Mouse (Mus musculus) frontal cortex, adult (tissue): ENCODE data around the gene Hp1bp3.

Experiments used
- ATAC-seq: cut with Nextera tagmentation; 2 replicates; pipeline ENCODE4 v1.9.2; 2017; ENCODE audit warnings: mild to moderate bottlenecking, moderate library complexity, mixed read lengths; ENCODE audit not compliant: low TSS enrichment

Hp1bp3 gene

DNA sequence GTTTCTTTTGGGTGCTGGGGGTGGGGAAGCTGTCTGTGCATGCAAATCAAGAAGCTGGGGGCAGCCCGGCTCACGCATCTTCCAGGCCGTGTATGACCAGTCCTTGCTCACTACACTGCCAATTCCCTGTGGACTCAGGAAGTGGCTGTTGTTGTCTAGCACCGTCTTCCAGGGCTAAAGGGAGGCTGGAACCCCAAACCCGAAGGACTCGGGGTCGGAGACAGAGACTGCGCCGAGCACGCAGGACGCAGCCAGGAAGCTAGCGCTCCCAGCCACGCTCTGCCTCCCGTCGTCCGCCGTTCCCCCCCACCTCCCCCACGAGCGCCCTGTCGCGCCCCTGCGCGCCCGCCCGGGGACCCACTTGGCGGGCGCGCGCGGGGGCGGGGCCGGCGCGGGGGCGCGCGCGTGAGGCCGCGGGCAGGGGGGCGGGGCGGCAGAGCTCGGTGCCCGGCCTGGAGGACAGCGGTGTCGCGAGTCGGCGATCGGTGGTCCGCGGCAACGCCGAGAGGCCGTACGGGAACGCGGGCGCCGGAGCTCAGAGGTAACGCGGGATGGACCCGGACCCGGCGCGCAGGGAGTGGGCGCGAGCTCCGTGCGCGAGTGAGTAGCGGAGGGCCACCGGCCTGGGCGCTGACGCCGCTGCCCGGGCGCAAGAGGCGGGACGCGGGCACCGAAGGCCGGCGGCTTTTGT is at the start of gene Hp1bp3:
TSS of gene Hp1bp3 (plus strand) at position 97 of the 691 bp plus-strand sequence.
- peak; percentile 51 for ATAC-seq

DNA sequence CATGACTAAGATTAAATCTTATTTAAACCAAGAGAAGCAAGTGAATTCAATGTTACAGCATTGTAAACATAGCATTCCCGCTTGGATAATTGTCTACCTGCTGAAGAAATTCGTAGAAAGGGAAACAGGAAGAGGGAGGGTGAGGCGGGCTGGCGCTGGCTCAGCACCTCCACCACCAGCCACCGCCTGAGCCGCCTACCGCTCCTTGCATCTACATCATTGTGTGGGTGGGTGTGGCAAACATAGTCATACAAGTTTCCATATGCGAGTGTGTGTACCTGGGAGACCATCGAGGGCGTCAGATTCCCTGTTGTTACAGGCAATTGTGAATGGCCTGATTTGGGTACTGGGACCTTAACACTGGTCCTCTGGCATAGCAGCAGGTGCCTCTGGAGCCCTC is 49.6 kb upstream of the Hp1bp3 start:
- ATAC-seq = peak; percentile 65

GRCm38 (mm10) chr4:138168162-138168561 is 47.9 kb upstream of the Hp1bp3 start:
- no peak for ATAC-seq

DNA sequence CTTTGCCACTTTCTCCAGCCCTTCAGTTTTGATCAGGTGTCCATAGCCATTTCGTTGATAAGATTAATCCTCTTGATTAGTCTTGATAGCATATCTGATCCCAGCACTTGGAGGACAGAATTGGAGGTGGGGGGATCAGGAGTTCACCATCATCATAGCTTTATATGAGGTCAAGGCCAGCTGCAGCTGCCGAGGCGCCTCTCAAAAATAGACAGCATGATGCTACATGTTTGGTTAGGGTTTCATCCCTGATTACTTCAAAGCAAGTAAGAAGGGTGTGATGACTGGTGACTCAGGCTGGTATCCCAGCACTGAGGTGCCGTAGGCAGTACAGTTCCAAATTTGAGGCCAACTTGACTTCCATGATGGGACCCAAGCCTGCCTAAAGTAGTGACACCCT is 46.7 kb upstream of the Hp1bp3 start:
- ATAC-seq = no peak

DNA sequence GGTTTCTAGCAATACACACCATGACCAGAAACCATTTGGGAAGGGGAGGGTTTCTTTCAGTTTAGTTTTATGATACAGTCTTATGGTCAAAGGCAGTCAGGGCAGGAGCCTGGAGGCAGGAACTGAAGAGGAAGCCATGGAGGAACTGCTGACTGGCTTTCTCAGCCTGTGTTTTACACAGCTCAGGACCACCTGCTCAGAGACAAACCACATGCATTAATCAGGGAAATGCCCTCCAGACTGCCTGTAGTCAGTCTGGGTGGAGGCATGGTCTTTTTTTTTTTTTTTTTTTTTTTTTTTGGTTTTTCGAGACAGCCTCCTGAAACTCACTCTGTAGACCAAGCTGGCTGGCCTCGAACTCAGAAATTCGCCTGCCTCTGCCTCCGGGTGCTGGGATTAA is 43.4 kb upstream of the Hp1bp3 start:
- ATAC-seq = no peak

- ATAC-seq = no peak
These were observed 36.7 kb upstream of the Hp1bp3 start for GRCm38 (mm10) chr4:138179391-138179790.

DNA sequence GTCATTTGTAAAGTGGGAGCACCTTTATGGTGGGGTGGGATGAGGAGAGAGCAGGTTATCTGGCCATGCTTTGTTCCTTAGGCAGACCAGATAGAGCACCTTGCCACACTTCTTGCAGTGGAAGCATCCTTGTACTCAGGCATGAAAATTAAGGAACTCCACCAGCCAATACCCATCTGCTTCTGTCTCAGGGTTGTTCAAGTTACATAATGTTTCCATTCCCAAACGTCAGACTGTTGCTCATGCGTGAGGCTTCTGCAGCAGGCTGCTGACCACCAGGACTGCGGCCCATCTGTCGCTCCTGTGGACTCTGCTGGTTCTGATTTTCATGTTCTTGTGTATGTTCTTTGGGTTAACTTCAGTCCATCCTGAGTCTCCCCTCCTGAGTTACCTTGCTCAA is 35.4 kb upstream of the Hp1bp3 start:
- ATAC-seq = peak; percentile 62; the same call in 1 of the 2 replicates

GRCm38 (mm10) chr4:138184056-138184455 is 32.0 kb upstream of the Hp1bp3 start:
- ATAC-seq = no peak

DNA sequence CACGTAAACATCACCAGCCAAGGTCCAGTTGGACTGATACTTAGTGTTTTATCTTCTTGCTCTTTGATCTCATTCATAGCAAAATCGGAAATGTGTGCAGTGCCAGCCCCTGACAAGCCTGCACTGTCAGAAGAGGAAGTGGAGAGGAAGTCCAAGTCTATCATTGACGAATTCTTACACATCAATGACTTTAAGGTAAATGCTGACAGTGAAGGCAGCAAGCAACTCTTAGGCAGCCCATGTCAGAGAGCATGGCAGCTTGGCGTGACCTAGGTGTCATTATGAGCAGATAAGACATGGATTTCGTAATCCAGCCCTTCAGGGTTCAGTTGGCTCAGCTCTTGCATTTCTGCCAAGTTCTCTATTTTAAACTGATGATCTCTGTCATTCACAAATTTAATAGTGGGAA is 31.5 kb upstream of the Hp1bp3 start:
- no peak for ATAC-seq

DNA sequence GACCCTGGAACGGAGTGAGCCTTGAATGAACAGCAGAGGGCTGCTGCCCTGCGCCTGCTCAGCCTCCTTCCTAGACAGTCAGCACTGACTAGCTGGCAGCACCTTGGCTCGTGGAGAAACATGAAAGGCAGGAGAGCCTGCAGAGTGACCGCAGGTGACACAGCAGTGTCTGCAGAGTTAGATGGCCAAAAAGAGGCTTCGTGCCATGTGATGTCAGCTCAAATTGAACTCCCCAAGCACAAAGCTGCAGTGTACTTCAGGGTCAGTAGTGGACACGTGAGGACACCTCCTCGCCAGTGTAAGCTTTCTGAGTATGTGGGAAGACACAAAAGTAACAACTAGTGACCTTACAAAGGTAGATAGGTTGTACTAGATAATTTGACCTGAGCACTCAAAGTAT is 30.1 kb upstream of the Hp1bp3 start:
- no peak for ATAC-seq

DNA sequence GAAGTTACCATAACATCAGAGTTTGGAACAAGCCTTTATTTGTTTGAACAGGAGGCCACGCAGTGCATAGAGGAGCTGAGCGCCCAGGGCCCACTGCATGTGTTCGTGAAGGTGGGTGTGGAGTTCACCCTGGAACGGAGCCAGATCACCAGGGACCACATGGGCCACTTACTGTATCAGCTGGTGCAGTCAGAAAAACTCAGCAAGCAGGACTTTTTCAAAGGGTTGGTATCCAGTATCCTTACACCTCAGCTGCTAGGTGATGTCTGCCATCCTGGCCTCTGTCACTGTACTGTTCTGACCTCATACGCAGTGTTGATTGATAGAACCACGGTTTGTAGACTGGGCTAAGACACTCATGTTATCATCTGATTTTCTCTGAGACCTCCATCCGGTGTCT is 28.1 kb upstream of the Hp1bp3 start:
- ATAC-seq = no peak

DNA sequence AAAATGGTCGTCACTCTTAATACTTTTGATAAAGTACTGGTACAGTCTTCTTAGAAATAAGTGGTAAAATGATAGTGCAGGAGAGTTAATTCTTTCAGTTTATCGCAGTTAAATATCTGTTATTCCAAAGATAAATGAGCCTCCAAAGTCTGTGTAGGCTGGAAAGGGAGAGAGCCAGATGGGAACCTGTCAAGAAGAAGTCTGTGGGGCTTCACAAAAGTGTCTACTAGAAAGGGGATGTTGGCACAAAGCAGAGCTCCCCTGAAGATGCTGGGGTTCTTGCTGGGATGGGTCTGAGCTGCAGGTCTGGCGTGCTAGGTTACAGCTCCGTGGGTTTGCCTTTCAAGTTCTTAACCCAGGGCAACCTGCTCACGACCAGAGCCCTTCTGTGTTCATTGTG is 23.5 kb upstream of the Hp1bp3 start:
- ATAC-seq = peak; percentile 35; the same call in 1 of the 2 replicates

DNA sequence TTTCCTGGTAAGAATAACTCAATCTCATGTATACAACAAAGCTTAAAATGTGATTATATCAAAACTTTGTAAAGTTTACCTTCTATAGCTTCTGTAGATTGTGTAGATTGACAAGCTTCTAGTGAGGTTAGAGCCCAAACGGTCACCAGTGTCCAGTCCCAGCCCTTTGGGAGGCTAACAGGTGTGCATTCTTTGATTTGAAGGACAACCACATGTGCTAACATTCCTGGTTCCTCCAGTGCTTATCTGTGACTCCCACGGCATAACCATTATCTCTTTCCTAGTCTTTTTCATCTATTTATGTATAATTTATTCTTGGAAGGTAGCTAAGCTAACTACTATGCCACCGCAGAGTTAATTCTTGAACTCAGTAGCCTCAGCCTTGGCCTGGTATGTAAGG is 15.3 kb upstream of the Hp1bp3 start:
- no peak for ATAC-seq

DNA sequence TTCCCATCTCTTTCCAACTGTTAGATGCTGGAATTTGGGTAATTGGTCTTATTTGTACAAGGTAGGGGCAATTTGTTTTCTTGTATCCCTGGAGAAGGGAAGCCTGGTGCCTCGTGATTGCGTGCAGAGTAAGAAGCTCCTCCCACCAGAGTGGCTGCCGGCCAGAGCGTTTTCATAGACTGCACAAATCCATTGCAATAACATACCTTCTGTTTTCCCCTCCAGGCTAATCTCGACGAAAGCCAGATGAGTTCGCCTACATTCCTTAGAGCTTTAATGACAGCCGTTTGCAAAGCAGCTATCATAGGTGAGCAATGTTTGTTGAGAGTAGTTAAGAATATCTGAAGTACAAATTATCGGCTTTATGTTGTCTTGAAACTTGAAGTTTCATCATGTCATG is 14.4 kb upstream of the Hp1bp3 start:
- no peak for ATAC-seq

GRCm38 (mm10) chr4:138210116-138210515 is 6.0 kb upstream of the Hp1bp3 start:
- no peak for ATAC-seq

DNA sequence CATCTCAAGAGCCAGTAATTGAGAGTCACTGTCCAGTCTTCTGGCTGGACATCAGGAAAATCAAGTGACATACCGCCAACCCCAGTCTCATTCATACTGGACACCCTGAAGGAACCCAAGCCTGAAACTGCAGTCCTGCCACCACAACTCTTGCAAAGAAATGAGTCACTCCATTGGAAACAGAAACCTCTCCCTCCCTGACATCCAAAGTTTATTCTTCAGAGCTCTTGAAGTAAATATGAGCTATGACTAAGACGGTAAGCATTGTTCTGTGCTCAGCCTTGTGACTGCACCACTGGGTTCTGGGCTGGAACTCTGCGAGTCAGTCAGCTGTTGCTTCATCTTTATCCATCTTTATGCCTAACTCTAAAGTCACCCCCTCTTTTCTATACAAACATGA is 2.2 kb upstream of the Hp1bp3 start:
- ATAC-seq = no peak

DNA sequence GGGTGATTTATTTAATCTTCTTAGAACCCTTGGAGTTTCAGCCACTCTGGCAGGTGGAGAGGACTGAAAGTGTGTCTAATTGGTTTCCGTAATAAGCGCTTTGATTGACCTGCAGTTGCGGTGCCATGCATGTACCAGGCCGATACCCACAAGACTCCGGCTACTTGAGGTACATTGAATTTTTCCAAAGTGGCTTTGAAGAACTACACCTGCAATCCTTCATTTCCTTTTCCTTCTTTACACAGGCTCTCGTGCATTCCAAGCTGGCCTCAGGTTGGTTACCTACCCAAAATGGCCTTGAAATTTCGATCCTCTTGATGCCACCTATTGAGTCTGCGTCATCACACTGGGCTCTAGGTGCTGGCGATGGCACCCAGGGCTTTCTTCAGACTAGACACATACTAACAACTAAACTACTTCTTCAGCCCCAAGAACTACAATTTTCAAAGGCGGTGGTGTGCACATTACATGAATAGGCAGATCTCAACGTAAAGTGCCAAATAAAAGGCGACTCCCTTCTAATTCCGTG is 361 bp upstream of the Hp1bp3 start:
- peak; percentile 4; the same call in 1 of the 2 replicates for ATAC-seq

GRCm38 (mm10) chr4:138216891-138217392 is 846 bp downstream of the Hp1bp3 start:
- peak; percentile 90 for ATAC-seq

- peak; percentile 13; the same call in 1 of the 2 replicates for ATAC-seq
These were observed 1.3 kb downstream of the Hp1bp3 start for GRCm38 (mm10) chr4:138217441-138217840.

DNA sequence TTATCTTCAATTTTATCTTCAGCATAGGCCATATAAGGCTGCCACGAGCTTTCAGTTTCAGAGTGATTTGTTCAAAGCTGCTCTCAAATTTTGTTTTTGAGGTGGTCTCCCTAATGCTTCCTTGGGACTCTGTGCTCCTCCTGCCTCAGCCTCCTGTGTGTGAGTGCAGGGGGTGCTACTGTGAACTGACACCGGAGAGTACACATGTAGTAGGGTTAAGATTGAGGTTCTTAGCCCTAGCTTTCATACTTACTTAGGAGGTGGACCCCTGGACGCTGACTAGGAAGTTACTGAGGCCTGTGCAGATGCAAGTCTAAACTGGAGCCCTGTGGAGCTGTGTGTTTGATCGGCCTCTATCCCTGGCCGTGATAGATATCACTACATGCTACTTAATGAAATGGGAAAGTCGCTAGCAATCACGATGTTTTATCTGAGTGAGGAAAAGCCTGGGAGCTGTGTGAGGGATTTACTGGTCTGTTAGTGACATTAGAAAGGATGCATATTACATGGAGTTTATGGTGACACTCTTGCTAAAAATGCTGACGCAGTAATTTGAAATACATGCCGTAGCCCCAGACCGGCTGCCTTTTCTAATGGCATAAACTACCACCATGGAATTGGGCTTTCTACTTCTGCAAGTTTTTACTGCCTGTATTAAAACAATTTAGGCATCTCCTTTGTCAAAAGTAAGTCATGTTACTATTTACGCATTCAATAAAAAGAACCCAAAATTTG is 2.0 kb downstream of the Hp1bp3 start:
- no peak for ATAC-seq

- ATAC-seq = no peak
These were observed 3.2 kb downstream of the Hp1bp3 start for GRCm38 (mm10) chr4:138219331-138219730.

GRCm38 (mm10) chr4:138220761-138221160 is 4.7 kb downstream of the Hp1bp3 start:
- ATAC-seq = no peak

GRCm38 (mm10) chr4:138221406-138221805 is 5.3 kb downstream of the Hp1bp3 start:
- ATAC-seq = no peak
